In genomic region chr16:49887290-49887689, GRCm38 (mm10) we compare ENCODE assay signal across 20 mouse cellular contexts.
DNase-seq lines count a peak whose midpoint lies in the region; ATAC-seq and TF ChIP-seq lines count a peak whose summit lies in the region.
"Had no signal": no experiment of that assay in that cellular context is flagged by ENCODE, and none has a peak within 500 bp of the region (broad histone marks: within the 10 kb centered on the region; RNA-seq: fewer than 3 reads in every experiment).

No protein-coding gene starts in this region.

- H3K9me3 ChIP-seq in MEL (replicated peaks; ENCODE audit: insufficient read depth, low read length) = no peaks in the 10 kb centered on the region
- H3K9me3 ChIP-seq in lung, postnatal 0 days (ENCODE audit: low read length) = no peaks in the 10 kb centered on the region
- H3K9me3 ChIP-seq: embryonic facial prominence, embryonic 15.5 days; heart, embryonic 12.5 days had no signal

- no peak overlapping the region for H3K4me3 ChIP-seq in liver, adult 2 months (ENCODE audit: insufficient read depth, low read depth, low read length)
- H3K4me3 ChIP-seq in MEL (ENCODE audit: control insufficient read depth in 1 of 2, insufficient read depth in 1 of 2, low read depth in 2 of 2, low read length in 2 of 2) = no peak overlapping the region
- H3K4me3 ChIP-seq in lung, postnatal 0 days (ENCODE audit: low read depth, low read length) = no peak overlapping the region
- H3K4me3 ChIP-seq: embryonic facial prominence, embryonic 15.5 days; erythroblast, embryonic 14.5 days; forebrain, embryonic 10.5 days; gastrocnemius, adult 2 months; heart, embryonic 12.5 days; hindbrain, embryonic 10.5 days had no signal

- peaks cover 26% of the 10 kb centered on the region for H3K79me2 ChIP-seq in liver, adult 2 months (ENCODE audit: control insufficient read depth, insufficient read depth, low read length)
- H3K79me2 ChIP-seq in MEL (ENCODE audit: control insufficient read depth, insufficient read depth, low read length, poor library complexity) = peaks cover 9% of the 10 kb centered on the region; the same call in 1 of the 2 replicates

- no peak for TF ChIP-seq EP300 in MEL (IDR thresholded peaks at IDR 0.05; ENCODE audit: low read depth in 1 of 2, low read length in 2 of 2)
- TF ChIP-seq EP300 in lung, postnatal 0 days (IDR thresholded peaks at IDR 0.05) = no peak

- H3K36me3 ChIP-seq in liver, adult 2 months (ENCODE audit: control insufficient read depth, insufficient read depth, low read length) = peaks cover 15% of the 10 kb centered on the region; the same call in 1 of the 2 replicates
- peaks cover 6 to 29% of the 10 kb centered on the region in 2 experiments for H3K36me3 ChIP-seq in MEL (ENCODE audit: control insufficient read depth in 1 of 2, insufficient read depth in 2 of 2, low read length in 2 of 2)
- 0 out of 2 replicates have a peak, but pooled peaks cover 4% of the 10 kb centered on the region for H3K36me3 ChIP-seq in lung, postnatal 0 days (ENCODE audit: insufficient read depth, low read length)

- no peak for TF ChIP-seq CTCF in liver, adult 2 months (IDR thresholded peaks at IDR 0.05; ENCODE audit: low read depth, low read length)
- no peak for TF ChIP-seq CTCF in MEL (IDR thresholded peaks at IDR 0.05 in 2 of 3, conservative IDR thresholded peaks at IDR 0.05 in 1 of 3; ENCODE audit: control insufficient read depth in 1 of 3, insufficient read depth in 1 of 3, low read depth in 2 of 3, low read length in 3 of 3, poor library complexity in 1 of 3, severe bottlenecking in 1 of 3)
- no peak for TF ChIP-seq CTCF in lung, postnatal 0 days (IDR thresholded peaks at IDR 0.05)

- DNase-seq in adrenal gland, adult 2 months = peak; percentile 27
- no peak for DNase-seq in adrenal gland, adult 18-20 months (ENCODE audit: low spot score in 2 of 2)
- peak; percentile 85 for DNase-seq in liver, adult 2 months (ENCODE audit: extremely low read depth, low read depth, low spot score)
- DNase-seq in liver (no peak), MEL (ENCODE audit: low read depth, low spot score) (no peak)
- no peak for DNase-seq in lung, postnatal 0 days (ENCODE audit: low spot score)
- DNase-seq: adrenal gland, postnatal 25 days; cerebellum, postnatal 14 days; embryo, embryonic 11 days; gastrocnemius, adult 2 months; gastrocnemius, postnatal 25 days had no signal

- H3K27ac ChIP-seq in liver, adult 2 months (replicated peaks; ENCODE audit: insufficient read depth, low read depth, low read length) = peak overlapping the region; percentile 83
- H3K27ac ChIP-seq in MEL (ENCODE audit: control insufficient read depth, low read depth, low read length) = peak overlapping the region; percentile 61
- no peak overlapping the region for H3K27ac ChIP-seq in lung, postnatal 0 days (ENCODE audit: low read length)
- H3K27ac ChIP-seq: embryonic facial prominence, embryonic 15.5 days; forebrain, embryonic 10.5 days; hindbrain, embryonic 10.5 days; hindbrain, embryonic 14.5 days had no signal

- H3K27me3 ChIP-seq in liver, adult 2 months (ENCODE audit: control insufficient read depth, insufficient read depth, low read length) = no peaks in the 10 kb centered on the region
- no peaks in the 10 kb centered on the region for H3K27me3 ChIP-seq in MEL (ENCODE audit: control insufficient read depth in 1 of 2, insufficient read depth in 2 of 2, low read length in 2 of 2)
- no peaks in the 10 kb centered on the region for H3K27me3 ChIP-seq in lung, postnatal 0 days (replicated peaks; ENCODE audit: insufficient read depth, low read length)
- H3K27me3 ChIP-seq: embryonic facial prominence, embryonic 15.5 days; heart, embryonic 12.5 days; Patski had no signal

- TF ChIP-seq RAD21 in MEL (IDR thresholded peaks at IDR 0.05; ENCODE audit: low read depth, low read length) = no peak

- 0 out of 2 replicates have a peak, but pooled peaks have one; percentile 9 for ATAC-seq in megakaryocyte progenitor cell, adult 5-6 weeks (replicated peaks; ENCODE audit: poor library complexity)
- ATAC-seq in lung, postnatal 0 days = no peak
- ATAC-seq: forebrain, embryonic 14.5 days; Patski had no signal

- WGBS in liver, adult 2 months = 12% methylated on average over 3 of the region's 3 CpGs
- 78% methylated on average over 3 of the region's 3 CpGs for WGBS in lung, postnatal 0 days

- H3K4me2 ChIP-seq in lung, postnatal 0 days (replicated peaks; ENCODE audit: low read depth, low read length) = no peak overlapping the region
- H3K4me2 ChIP-seq: embryonic facial prominence, embryonic 15.5 days; hindbrain, embryonic 14.5 days had no signal

- no peak overlapping the region for H3K9ac ChIP-seq in liver, adult 2 months (ENCODE audit: low read depth, low read length)
- H3K9ac ChIP-seq in MEL (ENCODE audit: control insufficient read depth, low read depth, low read length, poor library complexity, severe bottlenecking) = peak overlapping the region; percentile 36; the same call in 1 of the 2 replicates
- H3K9ac ChIP-seq in lung, postnatal 0 days (replicated peaks; ENCODE audit: low read depth) = no peak overlapping the region
- H3K9ac ChIP-seq: embryonic facial prominence, embryonic 15.5 days; heart, embryonic 12.5 days; hindbrain, embryonic 14.5 days had no signal

- no peak for TF ChIP-seq POLR2A in liver, adult 2 months (IDR thresholded peaks at IDR 0.05; ENCODE audit: extremely low read depth, insufficient read depth, low read length)
- no peak for TF ChIP-seq POLR2A in MEL (IDR thresholded peaks at IDR 0.05; ENCODE audit: control insufficient read depth in 1 of 2, insufficient read depth in 1 of 2, low read depth in 1 of 2, low read length in 2 of 2, poor library complexity in 1 of 2)

- H3K4me1 ChIP-seq in liver, adult 2 months (ENCODE audit: control insufficient read depth, insufficient read depth, low read length) = peaks cover 19% of the 10 kb centered on the region
- H3K4me1 ChIP-seq in MEL (ENCODE audit: control insufficient read depth in 1 of 2, insufficient read depth in 2 of 2, low read length in 2 of 2) = peaks cover 22 to 24% of the 10 kb centered on the region in 2 experiments
- H3K4me1 ChIP-seq in lung, postnatal 0 days (ENCODE audit: insufficient read depth, low read depth, low read length) = no peaks in the 10 kb centered on the region
- H3K4me1 ChIP-seq: forebrain, embryonic 10.5 days; hindbrain, embryonic 10.5 days had no signal

TF ChIP-seq in MEL, 35 proteins besides CTCF, POLR2A, EP300 and RAD21:
- TF ChIP-seq MEF2A (IDR thresholded peaks at IDR 0.05; ENCODE audit: extremely low read depth, insufficient replicate concordance, low read depth, low read length, poor library complexity, severe bottlenecking) (no peak), TCF12 (IDR thresholded peaks at IDR 0.05; ENCODE audit: low read depth, low read length) (0 out of 2 replicates have a peak, but pooled peaks have one; percentile 5)
TF ChIP-seq in MEL: peak in this region for 1.

Comparison
In these comparisons a context has a peak if more than half of its experiments do, and no peak if none do; other contexts are left out.
1. DNase-seq: peak in adrenal gland, adult 2 months (single experiment) and liver, adult 2 months (single experiment); none in adrenal gland, adult 18-20 months (0 of 2), liver (single experiment), MEL (single experiment) and lung, postnatal 0 days (single experiment).